Mouse (Mus musculus) megakaryocyte, adult 5-6 weeks (primary cell): ENCODE measurements at regions not wholly inside any gene's neighbourhood (a gene's known extent, or its start where the extent isn't known, plus 50 kb on each side); places are given as distances from the start of the nearest gene placed in this dataset.

Experiments
- ATAC-seq: 2 replicates; pipeline ENCODE4 v1.8.0; 2016; ENCODE audit warnings: mild to moderate bottlenecking, inconsistent platforms; ENCODE audit not compliant: poor library complexity, severe bottlenecking

DNA sequence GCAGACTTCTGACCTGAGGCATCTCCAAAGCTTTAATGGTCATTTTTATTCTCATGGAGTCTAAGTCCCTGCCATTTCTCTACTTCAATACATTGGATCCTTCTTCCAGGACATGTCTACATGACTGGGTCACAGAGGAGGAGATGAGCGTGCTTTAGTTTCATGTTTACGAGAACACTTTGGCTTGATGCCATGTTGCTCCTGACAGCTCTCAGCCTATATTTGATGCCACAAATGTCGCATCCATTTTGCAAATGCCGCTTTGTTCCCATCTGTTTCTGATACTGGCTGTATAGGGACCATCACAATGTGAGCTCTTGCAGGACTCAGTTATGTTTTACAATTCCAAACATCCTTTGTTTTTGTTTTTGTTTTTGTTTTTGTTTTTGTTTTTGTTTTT is 713.2 kb upstream of the Sox9 start:
- ATAC-seq = no peak

- no peak for ATAC-seq
These were observed 710.5 kb upstream of the Sox9 start for GRCm38 (mm10) chr11:112071571-112071970.

DNA sequence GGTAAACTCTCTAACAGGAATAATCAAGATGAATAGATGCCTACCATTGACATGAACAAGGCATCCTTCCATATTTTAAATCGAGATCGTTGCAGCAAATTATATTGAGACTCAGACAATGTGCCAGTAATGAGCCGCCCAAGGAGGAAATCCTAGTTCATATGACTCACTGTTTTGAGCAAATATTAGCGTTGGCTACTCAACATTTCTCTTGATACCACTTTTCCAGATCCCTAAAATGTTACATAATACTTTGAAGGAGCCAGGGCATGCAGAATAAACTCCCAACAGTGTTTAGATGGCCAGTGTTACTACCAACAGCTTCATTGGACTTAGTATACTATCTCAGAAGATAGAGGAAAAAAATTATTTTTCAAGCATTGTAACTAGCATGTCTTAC is 700.6 kb upstream of the Sox9 start:
- ATAC-seq = no peak

GRCm38 (mm10) chr11:112083019-112083418 is 699.0 kb upstream of the Sox9 start:
- ATAC-seq = no peak

DNA sequence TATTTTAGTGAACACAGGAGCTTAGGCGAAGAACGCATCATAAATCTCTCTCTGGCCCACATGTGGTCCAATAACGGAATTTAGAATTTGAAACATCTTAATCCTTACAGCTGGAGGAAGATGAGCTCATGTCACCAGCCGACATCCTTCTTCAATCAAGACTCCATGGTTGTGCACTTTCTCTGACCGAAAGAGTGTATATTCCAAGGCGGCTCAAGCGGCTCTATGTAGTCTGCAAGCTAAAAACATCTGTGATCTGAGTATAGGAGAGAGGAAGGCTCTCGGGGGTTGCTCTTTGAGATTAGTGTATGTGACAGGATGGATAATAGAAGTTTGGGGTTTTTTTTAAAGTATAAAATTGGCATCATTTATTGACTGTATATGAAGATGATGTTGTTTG is 689.9 kb upstream of the Sox9 start:
- ATAC-seq = no peak

- no peak for ATAC-seq
These were observed 687.0 kb upstream of the Sox9 start for GRCm38 (mm10) chr11:112095009-112095408.

- no peak for ATAC-seq
These were observed 683.9 kb upstream of the Sox9 start for GRCm38 (mm10) chr11:112098161-112098560.

DNA sequence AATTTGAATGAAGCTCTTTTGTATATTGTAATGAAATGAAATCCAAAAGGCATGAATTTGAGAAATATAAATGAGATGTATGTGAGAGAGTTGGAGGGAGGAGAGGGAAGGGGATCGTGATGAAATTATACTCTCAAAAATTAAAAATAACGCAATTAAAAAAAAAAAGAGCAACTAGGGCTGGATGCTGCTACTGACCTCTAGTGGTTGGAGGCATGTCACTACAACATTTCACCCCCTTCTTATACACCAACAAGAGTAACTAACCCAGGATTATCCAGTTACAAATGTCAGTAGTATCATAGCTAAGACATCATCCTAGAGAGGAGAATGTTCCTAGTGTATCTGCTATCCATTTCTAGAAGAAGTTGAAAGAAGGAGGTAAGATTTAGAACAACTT is 678.8 kb upstream of the Sox9 start:
- ATAC-seq = peak; percentile 67; the same call in 1 of the 2 replicates

- no peak for ATAC-seq
These were observed 675.1 kb upstream of the Sox9 start for GRCm38 (mm10) chr11:112106891-112107290.

DNA sequence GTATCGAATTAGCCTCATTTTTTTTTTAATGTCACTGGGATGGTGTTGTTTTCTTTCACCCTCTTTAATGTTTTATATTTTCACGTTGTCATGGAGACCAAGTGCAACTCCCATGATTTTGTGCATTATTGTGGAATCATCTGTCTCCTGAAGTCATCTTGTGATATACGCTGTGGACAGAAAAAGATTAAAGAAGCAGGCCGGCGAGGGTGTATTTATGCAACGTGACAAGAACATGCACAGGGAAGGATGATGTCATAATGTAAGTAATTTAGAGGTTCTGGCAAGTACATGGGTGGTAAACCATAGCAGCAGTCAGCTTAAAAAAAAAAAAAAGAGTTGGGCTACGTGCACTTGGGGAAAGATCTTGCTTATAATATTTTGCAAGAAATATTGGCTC is 674.7 kb upstream of the Sox9 start:
- ATAC-seq = no peak

- ATAC-seq = no peak
These were observed 661.0 kb upstream of the Sox9 start for GRCm38 (mm10) chr11:112121026-112121425.

DNA sequence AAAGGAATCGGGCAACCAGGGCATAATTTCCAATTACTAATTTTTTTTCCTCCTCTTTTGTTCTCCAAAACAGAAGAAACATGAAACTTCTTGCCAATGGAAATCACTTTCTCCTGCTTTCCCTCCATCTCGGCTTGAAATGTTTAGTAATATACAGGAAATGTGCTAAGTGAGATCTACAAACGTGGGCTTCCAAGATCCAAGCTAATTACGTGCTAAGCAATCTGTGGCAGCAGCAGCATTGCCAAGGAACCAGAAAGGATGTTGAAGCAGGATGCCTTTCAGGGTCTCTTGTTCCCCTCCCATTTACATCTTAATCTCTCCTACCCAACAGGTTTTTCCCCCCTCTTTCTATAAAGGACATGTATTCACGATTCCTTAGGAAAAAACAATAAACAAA is 660.2 kb upstream of the Sox9 start:
- ATAC-seq = no peak

GRCm38 (mm10) chr11:112125249-112125933 is 656.6 kb upstream of the Sox9 start:
- ATAC-seq = no peak

DNA sequence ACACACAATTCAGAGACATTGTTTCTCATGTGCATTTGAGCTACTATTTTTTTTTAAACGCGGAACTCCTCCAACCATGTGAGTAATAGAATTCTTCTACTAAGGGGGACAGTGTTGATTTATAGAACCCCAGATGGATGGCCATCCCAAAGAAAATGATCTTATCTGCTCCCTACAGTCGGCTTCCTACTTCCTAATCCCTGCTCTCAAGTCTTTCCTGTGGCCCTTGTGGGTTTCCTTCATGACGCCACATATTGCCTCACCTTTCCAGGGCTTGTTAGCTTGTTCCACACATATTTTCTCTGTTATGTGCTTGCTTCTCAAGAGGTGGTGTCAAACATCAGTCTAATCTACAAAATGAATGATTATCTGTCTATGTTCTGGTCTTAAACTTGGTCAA is 651.9 kb upstream of the Sox9 start:
- no peak for ATAC-seq

DNA sequence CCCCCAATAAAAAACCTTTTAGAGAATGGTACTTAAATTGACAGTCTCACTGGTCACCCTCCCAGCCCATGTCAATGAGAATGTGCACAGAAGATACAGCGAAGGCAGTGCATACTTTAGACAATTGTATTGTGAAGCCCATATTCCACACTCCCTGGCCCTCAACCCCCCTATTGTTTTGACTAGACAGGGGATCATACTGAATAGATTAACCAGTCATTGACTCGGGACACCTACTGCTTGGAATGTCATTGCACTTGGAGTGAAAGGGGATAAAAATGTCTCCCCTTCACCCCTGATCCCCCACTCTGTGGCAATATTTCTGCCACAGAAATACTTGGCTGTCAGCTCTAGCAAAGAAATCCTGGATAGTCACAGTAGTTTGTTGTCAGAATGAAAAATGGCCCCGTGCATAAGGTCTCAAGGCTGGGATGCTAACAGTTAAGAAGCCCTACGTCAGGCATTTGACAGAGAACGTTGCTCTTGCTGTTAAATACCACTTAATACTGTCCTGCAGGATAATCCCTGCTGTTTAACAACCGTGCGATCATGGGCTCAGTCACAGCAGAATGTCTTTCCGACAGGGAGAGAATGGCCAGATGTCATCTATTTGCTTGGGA is 644.5 kb upstream of the Sox9 start:
- no peak for ATAC-seq

DNA sequence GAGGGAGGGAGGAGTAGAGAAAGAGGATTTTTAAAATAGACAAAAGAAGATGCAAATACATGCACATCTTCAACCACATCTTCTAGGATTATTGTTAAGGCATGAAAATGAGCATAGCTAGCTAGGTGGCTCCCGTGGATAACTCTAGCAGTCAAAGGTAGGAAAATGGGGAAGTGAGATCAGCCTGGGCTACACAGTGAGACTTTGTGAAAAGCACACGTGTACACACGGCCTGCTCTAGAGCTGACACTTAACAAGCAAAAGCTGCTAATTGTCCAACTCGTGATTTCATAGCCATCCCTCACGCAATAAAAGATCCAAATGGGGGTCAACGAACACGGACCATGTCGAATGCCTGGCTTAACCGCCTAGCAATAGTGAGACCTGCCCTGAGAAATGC is 642.0 kb upstream of the Sox9 start:
- no peak for ATAC-seq

- no peak for ATAC-seq
These were observed 641.5 kb upstream of the Sox9 start for GRCm38 (mm10) chr11:112140495-112140894.

DNA sequence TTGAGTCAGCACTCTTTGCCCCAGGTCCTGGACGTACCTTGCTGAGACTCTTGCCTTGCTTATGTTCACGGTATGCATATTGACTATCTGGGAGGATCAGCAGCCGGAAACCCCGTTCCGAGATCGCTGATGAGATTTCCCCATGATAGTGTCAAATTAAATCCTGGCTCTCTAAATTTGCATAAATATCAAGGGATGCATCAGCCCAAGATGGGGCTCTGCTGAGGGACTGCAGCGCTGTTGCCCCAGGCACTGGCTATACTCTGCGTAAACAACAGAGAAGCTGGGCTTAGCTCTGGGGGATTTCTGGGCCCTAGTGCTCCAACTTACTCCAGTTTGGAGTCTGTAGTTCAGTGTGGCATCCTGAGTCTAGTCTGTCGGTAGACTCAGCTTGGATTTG is 641.1 kb upstream of the Sox9 start:
- ATAC-seq = no peak

GRCm38 (mm10) chr11:112152051-112152450 is 630.0 kb upstream of the Sox9 start:
- no peak for ATAC-seq

- ATAC-seq = no peak
These were observed 628.8 kb upstream of the Sox9 start for GRCm38 (mm10) chr11:112153198-112153597.

DNA sequence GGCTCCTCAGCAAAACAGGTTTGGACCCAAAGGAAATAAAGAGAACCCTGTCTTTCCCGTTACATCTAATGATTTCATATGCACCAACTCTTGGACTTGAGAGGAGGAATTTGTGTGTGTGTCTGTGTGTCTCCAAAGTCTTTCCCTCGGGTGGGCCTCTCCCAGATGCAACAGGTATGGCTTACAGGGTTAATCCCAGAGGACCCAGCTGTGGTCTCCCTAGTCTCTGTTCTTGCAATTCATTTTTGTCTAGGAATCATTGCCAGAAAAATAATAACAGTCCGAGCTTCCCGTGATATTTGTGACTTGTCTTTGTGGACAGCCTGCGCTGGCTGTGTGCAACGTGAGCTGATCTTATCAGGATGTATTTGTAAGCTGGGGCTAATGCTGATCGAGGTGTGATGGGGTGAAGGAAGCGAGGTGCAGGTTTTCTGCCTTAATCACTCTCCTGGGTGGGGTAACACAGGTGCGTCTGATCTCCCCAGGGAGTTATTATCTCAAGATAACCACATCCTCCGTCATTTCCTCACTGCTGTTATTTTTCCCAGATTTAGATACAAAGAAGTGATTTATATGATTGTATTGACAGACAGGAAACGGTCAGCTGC is 627.2 kb upstream of the Sox9 start:
- ATAC-seq = no peak

DNA sequence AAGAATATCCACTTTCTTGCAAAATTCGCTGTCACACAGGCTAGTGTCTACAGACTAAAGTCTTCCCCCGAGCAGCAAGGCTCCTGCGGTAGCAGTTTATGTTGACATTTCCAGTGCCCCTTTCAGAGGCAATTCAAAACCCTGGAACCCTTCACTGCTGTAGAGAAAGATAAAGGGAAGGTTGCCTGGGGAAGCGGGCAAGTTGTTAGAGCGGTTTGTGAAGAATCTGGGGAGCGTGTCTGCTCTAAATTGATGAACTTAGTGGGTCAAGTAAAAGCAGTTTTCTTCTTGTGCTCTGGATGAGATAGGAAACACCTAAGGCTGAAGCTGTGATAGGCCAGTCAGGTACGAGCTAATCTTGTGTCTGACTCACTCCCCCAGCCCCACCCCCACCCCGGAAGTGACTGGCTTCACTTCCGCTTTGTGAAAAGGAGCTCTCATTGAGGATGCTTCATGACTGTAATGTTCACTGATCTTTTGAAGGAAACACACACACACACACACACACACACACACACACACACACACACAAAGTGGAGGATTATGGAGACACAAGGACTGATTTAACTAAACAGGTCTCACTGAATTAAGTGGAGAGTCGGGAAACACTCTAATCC is 626.6 kb upstream of the Sox9 start:
- ATAC-seq = 0 out of 2 replicates have a peak, but pooled peaks have one; percentile 40
